Mouse (Mus musculus): Measurements from ENCODE around the gene Agbl4.

DNA sequence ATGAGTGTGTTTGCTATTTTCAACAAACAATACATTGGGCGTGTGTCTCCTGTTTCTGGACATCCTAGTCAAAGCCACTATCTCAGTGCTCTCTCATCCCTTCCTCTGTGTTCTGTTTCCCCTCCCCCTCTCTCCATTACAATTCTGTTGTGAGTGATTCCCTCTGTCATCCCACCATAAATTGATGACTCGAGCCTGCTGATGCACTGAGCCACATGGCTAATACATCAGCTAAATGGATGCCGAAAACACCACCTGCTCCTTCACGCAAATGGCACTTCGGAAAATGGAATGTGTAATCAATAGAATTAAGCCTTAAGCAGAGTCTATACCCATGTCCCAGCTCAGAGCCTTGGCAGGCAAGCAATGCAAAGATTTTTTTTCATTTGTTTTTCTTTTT is 854.5 kb downstream of the Agbl4 start:
- TF ChIP-seq POLR2A (IDR thresholded peaks at IDR 0.05; ENCODE audit: control insufficient read depth, low read depth, low read length) (no peak), CTCF (IDR thresholded peaks at IDR 0.05; ENCODE audit: control insufficient read depth, insufficient read depth, insufficient replicate concordance, low read depth, low read length) (no peak)

Measured in testis, adult 2 months (tissue).